Mouse (Mus musculus): ENCODE results near the gene Pgpep1.
A peak's percentile ranks its signal among the peaks of the same experiment; 100 is the strongest.

Gene Pgpep1

GRCm38 (mm10) chr8:70608749-70609367 lies 51.3 kb downstream of the Pgpep1 start, which contains the start of gene Ssbp4:
Gene Ssbp4, minus strand, starts transcription at chr8:70608872.
- DNase-seq (ENCODE audit: low read depth) = no peak

- peak; percentile 80 for DNase-seq (ENCODE audit: low read depth)
Observed at GRCm38 (mm10) chr8:70607898-70608748, 52.1 kb downstream of the Pgpep1 start.

GRCm38 (mm10) chr8:70607603-70607897 lies 52.6 kb downstream of the Pgpep1 start:
- DNase-seq (ENCODE audit: low read depth) = no peak

GRCm38 (mm10) chr8:70606780-70607602 lies 53.2 kb downstream of the Pgpep1 start:
- peak; percentile 57 for DNase-seq (ENCODE audit: low read depth)

- peak; percentile 44 for DNase-seq (ENCODE audit: low read depth)
Observed at GRCm38 (mm10) chr8:70605871-70606779, 54.1 kb downstream of the Pgpep1 start.

GRCm38 (mm10) chr8:70604558-70604957 lies 55.6 kb downstream of the Pgpep1 start:
- DNase-seq (ENCODE audit: low read depth) = no peak

- DNase-seq (ENCODE audit: low read depth) = no peak
Observed at GRCm38 (mm10) chr8:70602139-70602811, 57.9 kb downstream of the Pgpep1 start.

GRCm38 (mm10) chr8:70601271-70601649 lies 58.9 kb downstream of the Pgpep1 start:
- DNase-seq (ENCODE audit: low read depth) = peak; percentile 91

- DNase-seq (ENCODE audit: low read depth) = peak; percentile 32
Observed at GRCm38 (mm10) chr8:70600473-70601270, 59.5 kb downstream of the Pgpep1 start.

- no peak for DNase-seq (ENCODE audit: low read depth)
Observed at GRCm38 (mm10) chr8:70599507-70600290, 60.5 kb downstream of the Pgpep1 start.

GRCm38 (mm10) chr8:70598722-70599121 lies 61.5 kb downstream of the Pgpep1 start:
- peak; percentile 11 for DNase-seq (ENCODE audit: low read depth)

- no peak for DNase-seq (ENCODE audit: low read depth)
Observed at GRCm38 (mm10) chr8:70598283-70598682, 61.9 kb downstream of the Pgpep1 start.

GRCm38 (mm10) chr8:70597417-70598272 lies 62.5 kb downstream of the Pgpep1 start:
- DNase-seq (ENCODE audit: low read depth) = no peak

GRCm38 (mm10) chr8:70596775-70597416 lies 63.3 kb downstream of the Pgpep1 start:
- peak; percentile 32 for DNase-seq (ENCODE audit: low read depth)

All from induced T-regulatory cell, adult 2 months (primary cell).